Mouse (Mus musculus): ENCODE measurements around the gene Sphk1. TPM values are rescaled to one million over a fixed set of nuclear protein-coding genes. Genes with fewer than 3 reads are reported as not detected.
A peak's percentile ranks its signal among the peaks of the same experiment; 100 is the strongest.

Sphk1 gene
- polyA plus RNA-seq, 2 experiments: 23.0 to 26.8 TPM

- ATAC-seq (ENCODE audit: insufficient read depth) (no peak), DNase-seq (ENCODE audit: low read depth in 3 of 3, low spot score in 3 of 3) (no peak)
- Histone ChIP-seq H3K9me3 (ENCODE audit: control insufficient read depth, low read length) (no peaks in the 10 kb centered on the region), H3K4me2 (ENCODE audit: low read depth) (peak overlapping the region; percentile 99), H3K4me3 (ENCODE audit: insufficient read depth in 1 of 2, low read depth in 2 of 2, low read length in 2 of 2) (peak overlapping the region in 1 of 2 experiments; percentile 30; a peak in 1 of 4 replicates), H3K36me3 (replicated peaks; ENCODE audit: control insufficient read depth, insufficient read depth, low read depth) (peaks cover 73% of the 10 kb centered on the region), H3K27ac (peak overlapping the region; percentile 98), H3K27me3 (ENCODE audit: control insufficient read depth, insufficient read depth, low read length) (peaks cover 8% of the 10 kb centered on the region), H3K9ac (replicated peaks) (peak overlapping the region; percentile 55), H3K4me1 (replicated peaks; ENCODE audit: control insufficient read depth in 2 of 2, insufficient read depth in 2 of 2, low read length in 1 of 2) (peaks cover 43 to 48% of the 10 kb centered on the region in 2 experiments)
- WGBS (ENCODE audit: insufficient replicate concordance): 37% methylated on average over 5 of the region's 5 CpGs
- TF ChIP-seq CTCF (IDR thresholded peaks at IDR 0.05; ENCODE audit: low read depth) (no peak), EP300 (IDR thresholded peaks at IDR 0.05; ENCODE audit: low read depth) (no peak)
Observed at GRCm38 (mm10) chr11:116537388-116537787, 6.7 kb downstream of the Sphk1 start.

GRCm38 (mm10) chr11:116538142-116538735 is 7.5 kb downstream of the Sphk1 start:
- ATAC-seq (ENCODE audit: insufficient read depth) (peak; percentile 5; the same call in 1 of the 2 replicates), DNase-seq (ENCODE audit: low read depth in 3 of 3, low spot score in 3 of 3) (peak; percentile 63 to 73 (median 69))
- H3K4me2 ChIP-seq (ENCODE audit: low read depth): peak overlapping the region; percentile 99
- TF ChIP-seq CTCF (IDR thresholded peaks at IDR 0.05; ENCODE audit: low read depth) (no peak), EP300 (IDR thresholded peaks at IDR 0.05; ENCODE audit: low read depth) (peak; percentile 73; the same call in 1 of the 2 replicates)
- H3K4me1 ChIP-seq (replicated peaks; ENCODE audit: control insufficient read depth in 2 of 2, insufficient read depth in 2 of 2, low read length in 1 of 2): peaks cover 42 to 45% of the 10 kb centered on the region in 2 experiments
- 49% methylated on average over 12 of the region's 12 CpGs for WGBS (ENCODE audit: insufficient replicate concordance)
- no peaks in the 10 kb centered on the region for H3K9me3 ChIP-seq (ENCODE audit: control insufficient read depth, low read length)
- no peak overlapping the region for H3K4me3 ChIP-seq (ENCODE audit: insufficient read depth in 1 of 2, low read depth in 2 of 2, low read length in 2 of 2)
- H3K9ac ChIP-seq (replicated peaks): peak overlapping the region; percentile 43
- peaks cover 80% of the 10 kb centered on the region for H3K36me3 ChIP-seq (replicated peaks; ENCODE audit: control insufficient read depth, insufficient read depth, low read depth)
- H3K27ac ChIP-seq: peak overlapping the region; percentile 98
- H3K27me3 ChIP-seq (ENCODE audit: control insufficient read depth, insufficient read depth, low read length): peaks cover 2% of the 10 kb centered on the region; the same call in 1 of the 2 replicates

DNA sequence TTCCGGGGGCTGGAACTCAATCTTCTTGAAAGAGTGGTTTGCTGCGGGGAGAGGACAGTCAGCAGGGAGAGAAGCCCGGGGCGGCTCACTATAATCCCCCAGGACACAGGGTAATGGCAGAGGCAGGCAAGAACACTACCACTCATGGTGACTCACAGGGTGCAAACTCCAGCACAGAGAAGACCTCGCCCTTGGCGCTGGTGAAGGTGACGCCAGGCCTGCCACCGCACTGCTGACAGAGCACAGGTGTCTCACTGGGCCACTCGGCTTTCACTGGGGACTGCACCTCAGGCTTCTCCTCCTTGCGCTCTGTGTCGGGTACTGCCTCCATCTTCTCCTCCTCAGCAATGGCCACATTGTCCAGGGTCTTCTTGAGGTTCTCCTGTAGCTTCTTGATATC is 10.5 kb downstream of the Sphk1 start:
- WGBS (ENCODE audit: insufficient replicate concordance): 91% methylated on average over 11 of the region's 11 CpGs
- no peak for DNase-seq (ENCODE audit: low read depth in 3 of 3, low spot score in 3 of 3)
- Histone ChIP-seq H3K4me1 (replicated peaks; ENCODE audit: control insufficient read depth in 2 of 2, insufficient read depth in 2 of 2, low read length in 1 of 2) (peaks cover 26 to 27% of the 10 kb centered on the region in 2 experiments), H3K9me3 (ENCODE audit: control insufficient read depth, low read length) (no peaks in the 10 kb centered on the region), H3K9ac (replicated peaks) (no peak overlapping the region), H3K4me3 (ENCODE audit: insufficient read depth in 1 of 2, low read depth in 2 of 2, low read length in 2 of 2) (no peak overlapping the region), H3K36me3 (replicated peaks; ENCODE audit: control insufficient read depth, insufficient read depth, low read depth) (peaks cover 96% of the 10 kb centered on the region), H3K27me3 (ENCODE audit: control insufficient read depth, insufficient read depth, low read length) (no peaks in the 10 kb centered on the region), H3K4me2 (ENCODE audit: low read depth) (no peak overlapping the region), H3K27ac (no peak overlapping the region)
- TF ChIP-seq EP300 (IDR thresholded peaks at IDR 0.05; ENCODE audit: low read depth) (no peak), CTCF (IDR thresholded peaks at IDR 0.05; ENCODE audit: low read depth) (no peak)
- ATAC-seq (ENCODE audit: insufficient read depth): no peak

- Histone ChIP-seq H3K27ac (no peak overlapping the region), H3K9me3 (ENCODE audit: control insufficient read depth, low read length) (no peaks in the 10 kb centered on the region), H3K9ac (replicated peaks) (no peak overlapping the region), H3K4me1 (replicated peaks; ENCODE audit: control insufficient read depth in 2 of 2, insufficient read depth in 2 of 2, low read length in 1 of 2) (peaks cover 7 to 8% of the 10 kb centered on the region in 2 experiments), H3K27me3 (ENCODE audit: control insufficient read depth, insufficient read depth, low read length) (no peaks in the 10 kb centered on the region), H3K36me3 (replicated peaks; ENCODE audit: control insufficient read depth, insufficient read depth, low read depth) (peaks cover 92% of the 10 kb centered on the region), H3K4me3 (ENCODE audit: insufficient read depth in 1 of 2, low read depth in 2 of 2, low read length in 2 of 2) (no peak overlapping the region), H3K4me2 (ENCODE audit: low read depth) (no peak overlapping the region)
- TF ChIP-seq CTCF (IDR thresholded peaks at IDR 0.05; ENCODE audit: low read depth) (peak; percentile 98), EP300 (IDR thresholded peaks at IDR 0.05; ENCODE audit: low read depth) (no peak)
- peak in 2 of 3 experiments; percentile 26 to 41 for DNase-seq (ENCODE audit: low read depth in 3 of 3, low spot score in 3 of 3)
- ATAC-seq (ENCODE audit: insufficient read depth): no peak
- WGBS (ENCODE audit: insufficient replicate concordance): 74% methylated on average over 4 of the region's 4 CpGs
Observed at GRCm38 (mm10) chr11:116543110-116543509, 12.4 kb downstream of the Sphk1 start.

GRCm38 (mm10) chr11:116547296-116548060 is 16.8 kb downstream of the Sphk1 start:
- DNase-seq (ENCODE audit: low read depth in 3 of 3, low spot score in 3 of 3) (no peak), ATAC-seq (ENCODE audit: insufficient read depth) (no peak)
- H3K4me3 ChIP-seq (ENCODE audit: insufficient read depth in 1 of 2, low read depth in 2 of 2, low read length in 2 of 2): no peak overlapping the region
- H3K36me3 ChIP-seq (replicated peaks; ENCODE audit: control insufficient read depth, insufficient read depth, low read depth): peaks cover 53% of the 10 kb centered on the region
- H3K4me2 ChIP-seq (ENCODE audit: low read depth): no peak overlapping the region
- H3K27ac ChIP-seq: no peak overlapping the region
- H3K4me1 ChIP-seq (replicated peaks; ENCODE audit: control insufficient read depth in 2 of 2, insufficient read depth in 2 of 2, low read length in 1 of 2): peaks cover 32 to 39% of the 10 kb centered on the region in 2 experiments
- H3K9me3 ChIP-seq (ENCODE audit: control insufficient read depth, low read length): no peaks in the 10 kb centered on the region
- no peaks in the 10 kb centered on the region for H3K27me3 ChIP-seq (ENCODE audit: control insufficient read depth, insufficient read depth, low read length)
- no peak for TF ChIP-seq EP300 (IDR thresholded peaks at IDR 0.05; ENCODE audit: low read depth)
- no peak for TF ChIP-seq CTCF (IDR thresholded peaks at IDR 0.05; ENCODE audit: low read depth)
- no peak overlapping the region for H3K9ac ChIP-seq (replicated peaks)
- 84% methylated on average over 17 of the region's 17 CpGs for WGBS (ENCODE audit: insufficient replicate concordance)
